Mouse (Mus musculus): Measurements from ENCODE around the gene Ftsj3. TPM values are rescaled to one million over a fixed set of nuclear protein-coding genes. Genes with fewer than 3 reads are reported as not detected.

Ftsj3 gene
- polyA plus RNA-seq, 1 experiment: 25.3 TPM

DNA sequence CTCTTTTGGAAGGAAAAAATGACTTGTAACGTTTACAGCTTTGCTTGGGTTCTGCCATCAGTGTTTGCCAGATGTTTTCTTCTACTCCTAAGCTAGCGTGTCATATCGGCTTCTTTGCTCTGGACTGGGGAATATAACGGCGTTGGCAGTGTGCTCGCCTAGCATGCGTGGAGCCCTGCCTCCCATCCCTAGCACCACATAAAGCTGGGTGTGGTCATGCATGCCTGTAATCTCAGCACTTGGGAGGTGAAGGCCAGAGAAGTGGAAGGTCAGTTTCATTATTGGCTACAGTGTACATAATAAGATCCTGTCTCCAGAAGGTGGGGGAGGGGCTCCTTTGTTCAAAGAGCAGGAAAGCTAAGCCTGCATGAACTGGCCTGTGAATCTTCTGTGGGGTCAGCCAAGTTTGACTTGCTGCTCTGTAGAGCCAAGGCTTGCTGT lies 19.1 kb upstream of the Ftsj3 start:
- no peaks in the 10 kb centered on the region for H3K36me3 ChIP-seq (ENCODE audit: control insufficient read depth, insufficient read depth, low read length)
- H3K4me1 ChIP-seq (replicated peaks; ENCODE audit: control insufficient read depth, insufficient read depth, low read length): peaks cover 22% of the 10 kb centered on the region
- no peak overlapping the region for H3K27ac ChIP-seq (ENCODE audit: control insufficient read depth, insufficient read depth, low read length)
- no peak for DNase-seq
- TF ChIP-seq POLR2A (IDR thresholded peaks at IDR 0.05; ENCODE audit: control insufficient read depth, extremely low read depth, insufficient read depth, low read length, poor library complexity) (no peak), CTCF (IDR thresholded peaks at IDR 0.05; ENCODE audit: borderline replicate concordance, control insufficient read depth, extremely low read depth, insufficient read depth, low read length, poor library complexity) (no peak)
- H3K4me3 ChIP-seq (ENCODE audit: control insufficient read depth, insufficient read depth, low read length): no peak overlapping the region
- no peaks in the 10 kb centered on the region for H3K27me3 ChIP-seq (ENCODE audit: control insufficient read depth, insufficient read depth, low read length)
- WGBS: 91% methylated on average over 7 of the region's 7 CpGs

DNA sequence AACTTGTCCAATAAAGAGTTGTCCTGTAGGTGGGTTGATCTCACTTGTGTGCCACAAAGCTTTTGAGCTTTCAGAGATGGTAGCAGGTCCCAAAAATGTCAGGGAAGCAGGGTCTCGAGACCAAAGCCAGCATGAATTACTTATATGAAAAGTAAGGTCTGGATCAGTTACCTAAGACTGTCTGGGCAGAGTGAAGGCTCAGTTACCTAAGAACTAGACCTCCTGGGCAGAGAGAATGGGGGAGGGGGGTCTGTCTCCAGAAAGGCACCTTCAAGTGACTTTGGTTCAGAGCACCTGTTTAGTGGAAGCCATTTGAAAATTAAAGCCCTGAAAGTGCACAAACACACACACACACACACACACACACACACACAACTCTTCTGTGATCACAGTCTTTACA lies 18.5 kb upstream of the Ftsj3 start:
- WGBS: 97% methylated on average over 1 of the region's 1 CpGs
- DNase-seq: no peak
- Histone ChIP-seq H3K4me1 (replicated peaks; ENCODE audit: control insufficient read depth, insufficient read depth, low read length) (peaks cover 23% of the 10 kb centered on the region), H3K4me3 (ENCODE audit: control insufficient read depth, insufficient read depth, low read length) (no peak overlapping the region), H3K27ac (ENCODE audit: control insufficient read depth, insufficient read depth, low read length) (no peak overlapping the region), H3K36me3 (ENCODE audit: control insufficient read depth, insufficient read depth, low read length) (no peaks in the 10 kb centered on the region), H3K27me3 (ENCODE audit: control insufficient read depth, insufficient read depth, low read length) (no peaks in the 10 kb centered on the region)
- TF ChIP-seq CTCF (IDR thresholded peaks at IDR 0.05; ENCODE audit: borderline replicate concordance, control insufficient read depth, extremely low read depth, insufficient read depth, low read length, poor library complexity) (no peak), POLR2A (IDR thresholded peaks at IDR 0.05; ENCODE audit: control insufficient read depth, extremely low read depth, insufficient read depth, low read length, poor library complexity) (no peak)

- Histone ChIP-seq H3K4me1 (replicated peaks; ENCODE audit: control insufficient read depth, insufficient read depth, low read length) (peaks cover 26% of the 10 kb centered on the region), H3K4me3 (ENCODE audit: control insufficient read depth, insufficient read depth, low read length) (no peak overlapping the region), H3K36me3 (ENCODE audit: control insufficient read depth, insufficient read depth, low read length) (no peaks in the 10 kb centered on the region), H3K27me3 (ENCODE audit: control insufficient read depth, insufficient read depth, low read length) (no peaks in the 10 kb centered on the region), H3K27ac (ENCODE audit: control insufficient read depth, insufficient read depth, low read length) (no peak overlapping the region)
- 93% methylated on average over 6 of the region's 6 CpGs for WGBS
- no peak for DNase-seq
- TF ChIP-seq CTCF (IDR thresholded peaks at IDR 0.05; ENCODE audit: borderline replicate concordance, control insufficient read depth, extremely low read depth, insufficient read depth, low read length, poor library complexity) (no peak), POLR2A (IDR thresholded peaks at IDR 0.05; ENCODE audit: control insufficient read depth, extremely low read depth, insufficient read depth, low read length, poor library complexity) (no peak)
These were observed 17.9 kb upstream of the Ftsj3 start for GRCm38 (mm10) chr11:106273811-106274210.

GRCm38 (mm10) chr11:106273311-106273684 lies 17.4 kb upstream of the Ftsj3 start:
- 22% methylated on average over 16 of the region's 16 CpGs for WGBS
- Histone ChIP-seq H3K36me3 (ENCODE audit: control insufficient read depth, insufficient read depth, low read length) (no peaks in the 10 kb centered on the region), H3K27ac (ENCODE audit: control insufficient read depth, insufficient read depth, low read length) (peak overlapping the region; percentile 49; the same call in 1 of the 2 replicates), H3K27me3 (ENCODE audit: control insufficient read depth, insufficient read depth, low read length) (no peaks in the 10 kb centered on the region), H3K4me1 (replicated peaks; ENCODE audit: control insufficient read depth, insufficient read depth, low read length) (peaks cover 31% of the 10 kb centered on the region), H3K4me3 (ENCODE audit: control insufficient read depth, insufficient read depth, low read length) (peak overlapping the region; percentile 97)
- no peak for DNase-seq
- no peak for TF ChIP-seq CTCF (IDR thresholded peaks at IDR 0.05; ENCODE audit: borderline replicate concordance, control insufficient read depth, extremely low read depth, insufficient read depth, low read length, poor library complexity)
- TF ChIP-seq POLR2A (IDR thresholded peaks at IDR 0.05; ENCODE audit: control insufficient read depth, extremely low read depth, insufficient read depth, low read length, poor library complexity): no peak

- peaks cover 37% of the 10 kb centered on the region for H3K4me1 ChIP-seq (replicated peaks; ENCODE audit: control insufficient read depth, insufficient read depth, low read length)
- WGBS: under 1% methylated on average over 72 of the region's 72 CpGs
- H3K4me3 ChIP-seq (ENCODE audit: control insufficient read depth, insufficient read depth, low read length): peak within 1 kb of the TSS; percentile 97
- DNase-seq: peak; percentile 99
- peak within 1 kb of the TSS; percentile 60 for H3K27ac ChIP-seq (ENCODE audit: control insufficient read depth, insufficient read depth, low read length)
- TF ChIP-seq POLR2A (IDR thresholded peaks at IDR 0.05; ENCODE audit: control insufficient read depth, extremely low read depth, insufficient read depth, low read length, poor library complexity) (peak; percentile 75), CTCF (IDR thresholded peaks at IDR 0.05; ENCODE audit: borderline replicate concordance, control insufficient read depth, extremely low read depth, insufficient read depth, low read length, poor library complexity) (peak; percentile 58; the same call in 1 of the 2 replicates)
- H3K36me3 ChIP-seq (ENCODE audit: control insufficient read depth, insufficient read depth, low read length): peaks cover 2% of the 10 kb centered on the region; the same call in 1 of the 2 replicates
- no peaks in the 10 kb centered on the region for H3K27me3 ChIP-seq (ENCODE audit: control insufficient read depth, insufficient read depth, low read length)
These were observed 16.9 kb upstream of the Ftsj3 start, which contains the start of gene Smarcd2 for GRCm38 (mm10) chr11:106272644-106273310. Smarcd2 (minus strand) TSS chr11:106272972.

DNA sequence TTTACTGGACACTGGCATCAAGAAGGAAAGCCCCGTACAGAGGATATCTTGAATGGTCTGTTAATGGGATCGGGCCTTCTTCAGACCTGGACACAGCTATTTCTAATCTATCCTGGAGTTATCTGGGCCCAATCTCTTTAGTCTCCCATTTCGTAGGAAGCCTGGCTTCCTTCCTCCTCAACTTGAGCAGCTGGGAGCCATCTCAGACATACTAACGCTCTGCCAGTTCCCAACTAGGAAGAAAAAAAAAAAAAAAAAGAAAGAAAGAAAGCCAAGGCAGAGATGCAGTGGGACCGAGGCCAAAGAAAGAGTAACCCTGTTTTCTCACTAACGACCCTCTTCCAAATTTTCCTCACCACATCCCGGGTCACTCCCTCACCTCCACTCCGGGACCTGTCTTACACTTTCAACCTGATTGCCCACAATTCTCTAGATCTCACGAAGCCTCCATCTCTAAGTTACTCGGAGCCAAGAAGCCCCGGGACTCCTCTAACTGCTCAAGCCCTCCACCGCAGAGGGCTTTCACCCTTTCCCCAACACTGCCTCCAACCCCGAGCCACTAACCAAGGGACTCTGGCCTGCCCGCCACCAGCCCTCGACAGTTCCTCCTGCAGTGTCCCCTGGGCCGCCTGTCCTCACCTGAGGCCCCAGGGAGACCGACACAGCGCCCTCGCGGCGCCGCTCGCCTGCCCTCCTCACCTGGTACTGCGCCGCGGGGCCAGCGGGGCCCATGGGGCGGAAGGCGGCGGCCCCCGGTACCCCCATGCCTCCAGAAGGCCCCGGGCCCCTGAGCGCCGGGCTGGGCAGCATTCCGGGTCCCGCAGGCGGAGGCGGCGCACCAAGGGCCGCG lies 16.1 kb upstream of the Ftsj3 start:
- Histone ChIP-seq H3K27me3 (ENCODE audit: control insufficient read depth, insufficient read depth, low read length) (no peaks in the 10 kb centered on the region), H3K4me1 (replicated peaks; ENCODE audit: control insufficient read depth, insufficient read depth, low read length) (peaks cover 43% of the 10 kb centered on the region), H3K36me3 (ENCODE audit: control insufficient read depth, insufficient read depth, low read length) (peaks cover 9% of the 10 kb centered on the region), H3K27ac (ENCODE audit: control insufficient read depth, insufficient read depth, low read length) (peak overlapping the region; percentile 60), H3K4me3 (ENCODE audit: control insufficient read depth, insufficient read depth, low read length) (peak overlapping the region; percentile 97)
- under 1% methylated on average over 41 of the region's 41 CpGs for WGBS
- TF ChIP-seq CTCF (IDR thresholded peaks at IDR 0.05; ENCODE audit: borderline replicate concordance, control insufficient read depth, extremely low read depth, insufficient read depth, low read length, poor library complexity) (no peak), POLR2A (IDR thresholded peaks at IDR 0.05; ENCODE audit: control insufficient read depth, extremely low read depth, insufficient read depth, low read length, poor library complexity) (no peak)
- DNase-seq: no peak
